ENCODE assay signal across 16 mouse cellular contexts in the genomic region with DNA sequence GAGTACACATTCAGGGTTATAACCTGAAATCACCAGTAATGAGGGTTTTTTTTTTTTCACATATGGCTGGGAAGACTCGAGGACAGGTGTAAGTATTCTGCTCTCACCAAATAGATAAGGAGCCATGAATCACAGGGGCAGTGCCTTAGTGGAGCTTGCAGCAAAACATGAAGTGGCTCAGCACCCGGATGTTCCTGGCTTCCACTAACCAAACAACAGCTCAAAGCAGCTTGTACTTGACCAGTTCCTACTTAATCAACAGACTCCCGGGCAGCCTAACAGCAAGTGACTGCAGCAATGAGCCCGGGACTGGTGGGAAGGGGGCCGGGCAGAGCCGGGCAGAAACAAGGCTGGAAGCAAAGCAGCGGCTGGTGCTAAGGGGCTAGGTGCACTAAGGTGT. TPM values are rescaled to one million over a fixed set of nuclear protein-coding genes. Genes with fewer than 3 reads are reported as not detected.
A peak's percentile ranks its signal among the peaks of the same experiment; 100 is the strongest.
DNase-seq lines count a peak whose midpoint lies in the region; ATAC-seq lines count a peak whose summit lies in the region.
"Had no signal": no experiment of that assay in that cellular context is flagged by ENCODE, and none has a peak within 500 bp of the region (broad histone marks: within the 10 kb centered on the region; RNA-seq: fewer than 3 reads in every experiment).

No protein-coding gene starts in this region.

- H3K27ac ChIP-seq in heart, embryonic 11.5 days (ENCODE audit: low read depth, low read length), result no peak overlapping the region
- peak overlapping the region; percentile 93 for H3K27ac ChIP-seq in limb, embryonic 10.5 days
- H3K27ac ChIP-seq in stomach, embryonic 15.5 days, result 0 out of 2 replicates have a peak overlapping the region, but pooled peaks have one; percentile 54

- no peak overlapping the region for H3K4me3 ChIP-seq in heart, embryonic 11.5 days (ENCODE audit: low read depth, low read length)
- peak overlapping the region; percentile 44; the same call in 1 of the 2 replicates for H3K4me3 ChIP-seq in limb, embryonic 10.5 days
- H3K4me3 ChIP-seq in stomach, embryonic 15.5 days (replicated peaks), result no peak overlapping the region

- no peaks in the 10 kb centered on the region for H3K27me3 ChIP-seq in heart, embryonic 11.5 days (ENCODE audit: control insufficient read depth, insufficient read depth, low read length)
- no peaks in the 10 kb centered on the region for H3K27me3 ChIP-seq in limb, embryonic 10.5 days (ENCODE audit: low read depth, poor library complexity, severe bottlenecking)
- H3K27me3 ChIP-seq in stomach, embryonic 15.5 days (replicated peaks), result no peaks in the 10 kb centered on the region
- H3K27me3 ChIP-seq: Patski had no signal

- DNase-seq in heart, adult 9 months (ENCODE audit: low spot score in 2 of 2), result no peak
- DNase-seq in lung, adult 18-20 months, result peak; percentile 54 to 73
- no peak for DNase-seq in lung, postnatal 25 days (ENCODE audit: low spot score)
- no peak for DNase-seq in limb, embryonic 10.5 days (ENCODE audit: low spot score)
- no peak for DNase-seq in ovary, postnatal 10 days (ENCODE audit: low spot score)
- DNase-seq: cerebellum, adult 11-12 months; kidney, postnatal 10 days; left cerebral cortex, postnatal 4 days; liver, postnatal 0 days; right cerebral cortex, postnatal 4 days; thymus, postnatal 4 days had no signal

- H3K36me3 ChIP-seq in heart, embryonic 11.5 days (ENCODE audit: control insufficient read depth, insufficient read depth, low read length), result no peaks in the 10 kb centered on the region
- H3K36me3 ChIP-seq in limb, embryonic 10.5 days, result peaks cover 13% of the 10 kb centered on the region
- H3K36me3 ChIP-seq in stomach, embryonic 15.5 days, result peaks cover 5% of the 10 kb centered on the region; the same call in 1 of the 2 replicates

- H3K9me3 ChIP-seq in heart, embryonic 11.5 days (replicated peaks; ENCODE audit: control insufficient read depth, low read length), result no peaks in the 10 kb centered on the region
- no peaks in the 10 kb centered on the region for H3K9me3 ChIP-seq in limb, embryonic 10.5 days (replicated peaks)
- H3K9me3 ChIP-seq in stomach, embryonic 15.5 days, result no peaks in the 10 kb centered on the region

- ATAC-seq in heart, embryonic 11.5 days (replicated peaks; ENCODE audit: insufficient number of reproducible peaks, low FRiP score, low TSS enrichment), result no peak
- peak; percentile 49; the same call in 1 of the 2 replicates for ATAC-seq in stomach, embryonic 15.5 days (ENCODE audit: insufficient read depth, low FRiP score, low read depth)
- ATAC-seq in megakaryocyte, adult 5-6 weeks (ENCODE audit: poor library complexity, severe bottlenecking), result no peak
- ATAC-seq: liver, postnatal 0 days; Patski had no signal

- no peak overlapping the region for H3K9ac ChIP-seq in heart, embryonic 11.5 days (ENCODE audit: low read depth, low read length)
- no peak overlapping the region for H3K9ac ChIP-seq in stomach, embryonic 15.5 days
- H3K9ac ChIP-seq: liver, postnatal 0 days had no signal

- 31% methylated on average over 7 of the region's 7 CpGs for WGBS in heart, embryonic 11.5 days (ENCODE audit: insufficient replicate concordance)
- 64% methylated on average over 7 of the region's 7 CpGs for WGBS in limb, embryonic 10.5 days
- WGBS in stomach, embryonic 15.5 days, result 50% methylated on average over 7 of the region's 7 CpGs

- H3K4me1 ChIP-seq in heart, embryonic 11.5 days (ENCODE audit: control insufficient read depth, insufficient read depth, low read length), result peaks cover 11% of the 10 kb centered on the region
- H3K4me1 ChIP-seq in limb, embryonic 10.5 days, result peaks cover 65% of the 10 kb centered on the region
- peaks cover 18% of the 10 kb centered on the region for H3K4me1 ChIP-seq in stomach, embryonic 15.5 days

- H3K4me2 ChIP-seq in heart, embryonic 11.5 days, result peak overlapping the region; percentile 22; the same call in 1 of the 2 replicates
- no peak overlapping the region for H3K4me2 ChIP-seq in stomach, embryonic 15.5 days
- H3K4me2 ChIP-seq: midbrain, embryonic 11.5 days had no signal

RNA-seq across cellular contexts. Expression of gene Ankrd44, which starts 20.6 kb away (rescaled TPM):
- polyA plus RNA-seq in heart, embryonic 11.5 days (2014; fragmentation: Nextera tagmentation; extraction: Ambion mirVana), result 11.1 and 14.0 TPM in 2 replicates
- 20.1 and 23.7 TPM in 2 replicates for polyA plus RNA-seq in limb, embryonic 10.5 days (2016; fragmentation: Nextera tagmentation; extraction: Ambion mirVana)
- 11.2 and 11.8 TPM in 2 replicates for polyA plus RNA-seq in stomach, embryonic 15.5 days (2015; fragmentation: Nextera tagmentation; extraction: Ambion mirVana)
- 205 and 209 TPM in 2 replicates for total RNA-seq in megakaryocyte, adult 5-6 weeks (2015)
- total RNA-seq in megakaryocyte, adult 5-6 weeks (2017), result 124 and 138 TPM in 2 replicates

Comparison
In these comparisons a context has a peak if more than half of its experiments do, and no peak if none do; other contexts are left out.
1. DNase-seq: peak in lung, adult 18-20 months (2 of 2); none in heart, adult 9 months (0 of 2), lung, postnatal 25 days (single experiment), limb, embryonic 10.5 days (single experiment) and ovary, postnatal 10 days (single experiment).